Mouse (Mus musculus) E14TG2a.4 (cell line): Measurements from ENCODE around the gene Vegfa.

Experiments
- H3K27me3 ChIP-seq: 2 replicates; pipeline ENCODE4 v1.6.1; 2014; ENCODE audit warnings: low read length, control low read depth; ENCODE audit not compliant: insufficient read depth
- H3K36me3 ChIP-seq: 2 replicates; pipeline ENCODE4 v1.6.1; 2014; ENCODE audit warnings: low read length, control low read depth; ENCODE audit not compliant: insufficient read depth
- H3K4me1 ChIP-seq: replicated peaks from 2 replicates; pipeline ENCODE4 v1.6.1; 2014; ENCODE audit warnings: low read depth, low read length, control low read depth
- H3K4me3 ChIP-seq: replicated peaks from 2 replicates; pipeline ENCODE4 v1.5.1; 2014; ENCODE audit warnings: mild to moderate bottlenecking, low read length
- H3K9me3 ChIP-seq: 2 replicates; pipeline ENCODE4 v1.6.1; 2014; ENCODE audit warnings: low read length, control low read depth
- CTCF ChIP-seq: conservative IDR thresholded peaks from 2 replicates; pipeline ENCODE4 v1.5.1; 2014; ENCODE audit warnings: low read length
- NANOG ChIP-seq: IDR thresholded peaks from 2 replicates; pipeline ENCODE4 v1.6.1; 2014; ENCODE audit warnings: borderline replicate concordance, low read length, mixed read lengths
- POU5F1 ChIP-seq: IDR thresholded peaks from 2 replicates; pipeline ENCODE4 v1.6.1; 2014; ENCODE audit warnings: low read length, borderline replicate concordance

Vegfa gene

GRCm38 (mm10) chr17:46044953-46045352, 12.8 kb upstream of the Vegfa start:
- H3K36me3 ChIP-seq: no peaks in the 10 kb centered on the region
- peaks cover 17% of the 10 kb centered on the region for H3K27me3 ChIP-seq
- H3K4me3 ChIP-seq: no peak overlapping the region
- TF ChIP-seq CTCF (no peak), POU5F1 (no peak), NANOG (no peak)
- peaks cover 26% of the 10 kb centered on the region for H3K4me1 ChIP-seq
- H3K9me3 ChIP-seq: no peaks in the 10 kb centered on the region

DNA sequence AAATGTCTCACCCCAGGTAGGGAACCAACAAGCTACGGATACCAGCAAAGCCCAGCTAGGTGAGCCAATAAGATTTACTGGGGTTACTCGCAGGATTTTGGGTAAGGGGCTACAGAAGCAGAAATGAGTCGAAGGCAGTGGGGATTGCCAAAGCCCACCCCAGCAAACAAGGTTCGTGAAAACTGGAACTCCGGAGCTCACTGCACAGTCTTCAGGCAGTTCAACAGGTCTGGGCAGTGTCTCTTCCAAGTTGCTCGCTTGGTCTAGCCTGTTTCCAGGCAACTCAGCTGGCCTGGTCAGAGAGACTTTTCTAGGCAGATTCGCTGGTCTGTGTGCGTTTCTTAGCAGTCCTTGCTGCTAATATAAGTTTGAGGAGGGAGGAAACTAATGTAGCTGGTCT, 10.0 kb upstream of the Vegfa start:
- TF ChIP-seq CTCF (no peak), POU5F1 (no peak), NANOG (no peak)

DNA sequence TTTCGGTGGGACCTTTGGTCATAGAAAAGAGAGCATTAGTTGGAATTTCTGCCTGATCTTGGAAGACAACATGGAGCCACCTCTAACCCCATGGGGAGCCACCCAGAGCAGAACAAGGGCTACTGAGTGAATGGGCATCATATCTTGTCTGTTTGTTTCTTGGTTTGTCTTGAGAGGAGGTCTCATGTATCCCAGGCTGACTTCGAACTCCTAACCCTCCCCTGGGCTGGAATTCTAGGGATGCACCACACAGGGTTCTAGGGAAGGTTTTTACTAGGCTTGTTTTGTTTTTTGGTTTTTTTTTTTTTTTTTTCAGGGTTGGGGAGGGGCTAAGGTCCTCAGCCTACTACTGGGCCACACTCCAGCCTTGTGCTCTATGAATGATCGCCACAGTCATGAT, 9.5 kb upstream of the Vegfa start:
- Histone ChIP-seq H3K27me3 (peaks cover 18% of the 10 kb centered on the region), H3K4me3 (no peak overlapping the region), H3K9me3 (no peaks in the 10 kb centered on the region), H3K36me3 (no peaks in the 10 kb centered on the region), H3K4me1 (peaks cover 26% of the 10 kb centered on the region)
- no peak for TF ChIP-seq CTCF
- no peak for TF ChIP-seq NANOG

More for the DNA sequence above, 10.0 kb upstream of the Vegfa start:
- H3K9me3 ChIP-seq: no peaks in the 10 kb centered on the region
- peaks cover 26% of the 10 kb centered on the region for H3K4me1 ChIP-seq
- no peaks in the 10 kb centered on the region for H3K36me3 ChIP-seq
- no peak overlapping the region for H3K4me3 ChIP-seq
- H3K27me3 ChIP-seq: peaks cover 18% of the 10 kb centered on the region

GRCm38 (mm10) chr17:46041223-46041622, 9.1 kb upstream of the Vegfa start:
- Histone ChIP-seq H3K36me3 (no peaks in the 10 kb centered on the region), H3K27me3 (peaks cover 22% of the 10 kb centered on the region), H3K9me3 (no peaks in the 10 kb centered on the region), H3K4me1 (peaks cover 26% of the 10 kb centered on the region), H3K4me3 (no peak overlapping the region)
- no peak for TF ChIP-seq NANOG
- peak; percentile 78 for TF ChIP-seq CTCF

DNA sequence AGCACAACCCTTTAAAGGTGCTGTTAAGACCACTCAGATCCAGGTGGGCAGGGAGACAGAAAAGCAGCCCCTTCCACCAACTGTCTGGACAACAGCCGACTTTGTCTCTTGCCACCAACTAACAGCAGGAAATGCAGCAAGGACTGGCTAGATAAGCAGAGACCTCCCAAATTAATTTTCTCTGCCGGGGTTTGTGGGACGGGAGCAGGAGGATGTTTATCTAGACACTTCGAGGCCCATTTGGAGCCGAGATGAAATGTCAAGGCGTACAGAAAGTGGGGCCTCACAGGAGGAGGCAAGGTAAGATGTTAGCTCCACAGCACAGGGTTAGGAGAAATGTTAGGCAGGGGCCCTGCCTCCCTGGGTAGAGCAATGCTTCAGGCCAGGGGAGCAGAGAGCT, 8.4 kb upstream of the Vegfa start:
- no peak for TF ChIP-seq CTCF
- TF ChIP-seq NANOG: no peak
- TF ChIP-seq POU5F1: no peak
- no peak overlapping the region for H3K4me3 ChIP-seq
- peaks cover 26% of the 10 kb centered on the region for H3K4me1 ChIP-seq
- no peaks in the 10 kb centered on the region for H3K9me3 ChIP-seq
- no peaks in the 10 kb centered on the region for H3K36me3 ChIP-seq
- peaks cover 28% of the 10 kb centered on the region for H3K27me3 ChIP-seq

DNA sequence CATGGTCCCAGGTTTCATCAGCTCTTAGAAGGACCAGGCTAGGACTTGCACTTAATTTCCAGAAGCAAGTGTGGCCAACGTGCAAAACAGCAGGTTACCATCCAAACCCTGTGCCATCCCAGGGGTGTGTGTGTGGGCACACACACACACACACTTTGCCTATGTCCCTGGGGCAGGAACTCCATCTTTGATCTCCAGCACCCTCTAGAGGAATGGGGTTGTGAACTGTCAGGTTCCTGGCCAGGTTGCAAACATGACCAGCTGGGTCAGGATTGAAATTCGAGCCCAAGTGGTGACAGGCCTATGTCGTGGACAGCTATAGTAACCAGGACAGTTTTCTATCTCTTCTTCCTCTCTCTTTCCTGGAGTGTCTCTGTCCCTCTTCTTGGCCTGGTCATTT, 6.7 kb upstream of the Vegfa start:
- Histone ChIP-seq H3K4me3 (no peak overlapping the region), H3K27me3 (peaks cover 40% of the 10 kb centered on the region), H3K9me3 (no peaks in the 10 kb centered on the region), H3K4me1 (peaks cover 26% of the 10 kb centered on the region), H3K36me3 (no peaks in the 10 kb centered on the region)
- TF ChIP-seq POU5F1 (no peak), NANOG (no peak), CTCF (no peak)

- Histone ChIP-seq H3K4me1 (peaks cover 21% of the 10 kb centered on the region), H3K4me3 (no peak overlapping the region), H3K9me3 (no peaks in the 10 kb centered on the region), H3K27me3 (peaks cover 57% of the 10 kb centered on the region), H3K36me3 (no peaks in the 10 kb centered on the region)
- TF ChIP-seq NANOG (no peak), CTCF (no peak), POU5F1 (no peak)
Measured at GRCm38 (mm10) chr17:46036400-46036799, 4.2 kb upstream of the Vegfa start.

GRCm38 (mm10) chr17:46034110-46034509, 1.9 kb upstream of the Vegfa start:
- peaks cover 69% of the 10 kb centered on the region for H3K27me3 ChIP-seq
- peaks cover 27% of the 10 kb centered on the region for H3K4me1 ChIP-seq
- TF ChIP-seq CTCF: no peak
- TF ChIP-seq NANOG: no peak
- no peak for TF ChIP-seq POU5F1
- H3K9me3 ChIP-seq: no peaks in the 10 kb centered on the region
- H3K36me3 ChIP-seq: no peaks in the 10 kb centered on the region
- no peak overlapping the region for H3K4me3 ChIP-seq

GRCm38 (mm10) chr17:46033607-46034006, 1.4 kb upstream of the Vegfa start:
- Histone ChIP-seq H3K27me3 (peaks cover 71% of the 10 kb centered on the region), H3K36me3 (no peaks in the 10 kb centered on the region)
- TF ChIP-seq POU5F1 (no peak), CTCF (no peak), NANOG (no peak)

More at GRCm38 (mm10) chr17:46033607-46034006, 1.4 kb upstream of the Vegfa start:
- Histone ChIP-seq H3K4me3 (no peak overlapping the region), H3K9me3 (no peaks in the 10 kb centered on the region), H3K4me1 (peaks cover 32% of the 10 kb centered on the region)
